Mouse (Mus musculus): Measurements from ENCODE around the gene Soga3.
A peak's percentile ranks its signal among the peaks of the same experiment; 100 is the strongest.

Gene Soga3

GRCm38 (mm10) chr10:29208735-29209134, 65.1 kb downstream of the Soga3 start:
- no peak for DNase-seq (ENCODE audit: low spot score)

GRCm38 (mm10) chr10:29211453-29211852, 67.8 kb downstream of the Soga3 start, which contains the start of gene 9330159F19Rik:
TSS of gene 9330159F19Rik (plus strand) at chr10:29211606.
- peak; percentile 12 for DNase-seq (ENCODE audit: low spot score)

- peak; percentile 76 for DNase-seq (ENCODE audit: low spot score)
Observed at GRCm38 (mm10) chr10:29213534-29214100, 70.0 kb downstream of the Soga3 start.

- DNase-seq (ENCODE audit: low spot score) = no peak
Observed at GRCm38 (mm10) chr10:29216957-29217356, 73.3 kb downstream of the Soga3 start.

- DNase-seq (ENCODE audit: low spot score) = no peak
Observed at GRCm38 (mm10) chr10:29217451-29217850, 73.8 kb downstream of the Soga3 start.

GRCm38 (mm10) chr10:29225329-29225728, 81.7 kb downstream of the Soga3 start:
- DNase-seq (ENCODE audit: low spot score) = no peak

GRCm38 (mm10) chr10:29231208-29231607, 87.6 kb downstream of the Soga3 start:
- DNase-seq (ENCODE audit: low spot score) = no peak
